Mouse (Mus musculus) limb, embryonic 13.5 days (tissue): ENCODE measurements around the gene Nsun2. TPM values are rescaled to one million over a fixed set of nuclear protein-coding genes. Genes with fewer than 3 reads are reported as not detected.
"Not testable (repeated sequence)": the region's sequence is repeated elsewhere in the genome, so short reads cannot be mapped to it uniquely, and the experiment has no call there.

Experiments used
- ATAC-seq: fragments of 200-750 bp; cut with Nextera tagmentation; 2 replicates; pipeline ENCODE4 v1.8.0; 2017; ENCODE audit warnings: low read depth, moderate number of reproducible peaks, moderate TSS enrichment; ENCODE audit not compliant: low FRiP score
- H3K27ac ChIP-seq: fragments of 300-500 bp; sonication (generic); 2 replicates; pipeline ENCODE4 v1.5.1; 2015; ENCODE audit warnings: inconsistent platforms, mild to moderate bottlenecking, moderate library complexity
- H3K27me3 ChIP-seq: fragments of 300-500 bp; sonication (generic); 2 replicates; pipeline ENCODE4 v1.6.1; 2015; ENCODE audit warnings: mild to moderate bottlenecking, inconsistent platforms
- H3K36me3 ChIP-seq: fragments of 300-500 bp; sonication (generic); 2 replicates; pipeline ENCODE4 v1.6.1; 2015; ENCODE audit warnings: inconsistent platforms, mild to moderate bottlenecking, moderate library complexity
- H3K4me1 ChIP-seq: fragments of 300-500 bp; sonication (generic); 2 replicates; pipeline ENCODE4 v1.6.1; 2015; ENCODE audit warnings: inconsistent platforms
- H3K4me2 ChIP-seq: fragments of 300-500 bp; sonication (generic); replicated peaks from 2 replicates; pipeline ENCODE4 v1.6.1; 2015; ENCODE audit warnings: inconsistent platforms, mild to moderate bottlenecking, moderate library complexity
- H3K4me3 ChIP-seq: fragments of 300-500 bp; sonication (generic); 2 replicates; pipeline ENCODE4 v1.5.1; 2015; ENCODE audit warnings: moderate library complexity, mild to moderate bottlenecking, inconsistent platforms
- H3K9ac ChIP-seq: fragments of 300-500 bp; sonication (generic); 2 replicates; pipeline ENCODE4 v1.6.1; 2015; ENCODE audit warnings: mild to moderate bottlenecking, inconsistent platforms
- H3K9me3 ChIP-seq: fragments of 300-500 bp; sonication (generic); 2 replicates; pipeline ENCODE4 v1.6.1; 2016; ENCODE audit warnings: inconsistent platforms
- WGBS: fragments of 180-500 bp; shearing (Covaris S2); methylation state at CpG from one replicate; pipeline ENCODE4 v1.1.7; 2015; 5-methylcytosine and 5-hydroxymethylcytosine counted together
- polyA plus RNA-seq: library from polyadenylated mRNA; unstranded; fragments of >200 nt; fragmentation: Nextera tagmentation; extraction: Ambion mirVana; gene quantifications from 2 replicates; pipeline ENCODE4 v1.2.1, GENCODE M21; 2015

The Nsun2 gene
- polyA plus RNA-seq, 1 experiment from 2014 or later, result 125 TPM

- ATAC-seq, result no peak
- 95% methylated on average over 9 of the region's 9 CpGs for WGBS
Measured at GRCm38 (mm10) chr13:69633551-69633950, 100.0 kb downstream of the Nsun2 start.

DNA sequence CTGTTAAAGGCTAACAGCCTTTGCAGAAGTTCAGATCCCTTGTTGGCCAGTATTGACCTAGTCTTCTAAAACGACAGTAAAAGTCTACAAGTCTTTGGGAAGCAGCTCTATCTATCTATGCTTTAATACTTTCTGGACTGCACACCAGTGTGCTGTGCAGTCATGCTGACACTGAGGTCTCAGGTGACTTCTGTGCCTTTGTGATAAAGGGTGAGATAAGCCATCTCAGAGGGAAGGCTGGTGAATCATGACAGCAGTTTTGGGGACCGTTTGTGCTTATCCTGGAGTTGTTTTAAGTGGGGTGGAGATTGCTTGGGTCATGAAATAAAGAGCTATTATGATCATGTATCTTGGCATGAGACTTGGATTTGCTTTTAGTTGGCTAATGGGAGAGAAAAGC, 100.4 kb downstream of the Nsun2 start:
- Histone ChIP-seq H3K36me3 (peaks cover 97% of the 10 kb centered on the region), H3K4me1 (no peaks in the 10 kb centered on the region), H3K9me3 (no peaks in the 10 kb centered on the region), H3K4me3 (no peak overlapping the region), H3K27me3 (no peaks in the 10 kb centered on the region), H3K4me2 (no peak overlapping the region), H3K27ac (no peak overlapping the region), H3K9ac (no peak overlapping the region)
- WGBS, result 89% methylated on average over 2 of the region's 2 CpGs
- no peak for ATAC-seq

More at GRCm38 (mm10) chr13:69633551-69633950, 100.0 kb downstream of the Nsun2 start:
- Histone ChIP-seq H3K27me3 (no peaks in the 10 kb centered on the region), H3K9me3 (no peaks in the 10 kb centered on the region), H3K36me3 (peaks cover 99% of the 10 kb centered on the region), H3K9ac (no peak overlapping the region), H3K4me2 (no peak overlapping the region), H3K4me1 (no peaks in the 10 kb centered on the region), H3K4me3 (no peak overlapping the region), H3K27ac (no peak overlapping the region)

DNA sequence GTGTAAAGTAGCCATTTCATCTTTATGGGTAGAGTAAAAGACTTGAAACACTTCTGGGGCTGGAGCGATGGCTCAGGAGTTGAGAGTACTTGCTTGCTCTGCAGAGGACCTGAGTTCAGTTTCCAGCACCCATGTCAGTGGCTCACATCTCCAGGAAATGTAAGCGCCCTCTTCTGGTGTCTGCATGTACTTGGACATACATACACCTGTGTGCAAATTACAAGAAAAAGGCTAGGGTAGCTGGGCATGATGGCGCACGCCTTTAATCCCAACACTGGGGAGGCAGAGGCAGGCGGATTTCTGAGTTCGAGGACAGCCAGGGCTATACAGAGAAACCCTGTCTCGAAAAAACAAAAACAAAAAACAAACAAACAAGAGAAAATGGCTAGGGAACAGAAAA, 102.3 kb downstream of the Nsun2 start:
- not testable (repeated sequence) for H3K27ac ChIP-seq, ATAC-seq, H3K4me1 ChIP-seq, H3K4me2 ChIP-seq, H3K27me3 ChIP-seq, H3K4me3 ChIP-seq, H3K9ac ChIP-seq, H3K9me3 ChIP-seq
- peaks cover 94% of the 10 kb centered on the region for H3K36me3 ChIP-seq
- 95% methylated on average over 7 of the region's 7 CpGs for WGBS

- Histone ChIP-seq H3K9ac (no peak overlapping the region), H3K4me1 (no peaks in the 10 kb centered on the region), H3K36me3 (peaks cover 89% of the 10 kb centered on the region), H3K9me3 (no peaks in the 10 kb centered on the region), H3K4me2 (no peak overlapping the region), H3K27me3 (no peaks in the 10 kb centered on the region), H3K27ac (no peak overlapping the region), H3K4me3 (no peak overlapping the region)
- 86% methylated on average over 3 of the region's 3 CpGs for WGBS
- no peak for ATAC-seq
Measured at GRCm38 (mm10) chr13:69636375-69636774, 102.8 kb downstream of the Nsun2 start.

DNA sequence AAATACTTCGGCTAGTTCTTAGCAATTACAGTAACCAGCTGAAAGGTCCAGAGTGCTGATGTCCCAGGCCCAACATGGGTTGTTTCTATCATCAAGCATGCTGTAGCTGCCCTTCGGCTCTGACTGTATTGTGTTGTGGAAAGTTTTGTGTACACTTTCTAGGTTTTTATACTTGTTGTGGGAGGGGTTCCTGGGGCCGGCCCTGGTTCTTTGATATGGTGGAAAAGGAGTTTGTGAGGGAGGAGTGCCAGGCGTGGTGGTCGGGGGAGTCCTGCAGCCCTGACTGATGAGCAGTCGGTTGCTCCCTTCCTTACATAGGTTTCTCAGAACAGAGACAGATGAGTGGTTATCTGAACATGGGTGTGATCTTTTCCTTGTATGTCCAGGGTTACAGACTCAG, 103.3 kb downstream of the Nsun2 start:
- no peak for ATAC-seq
- no peak overlapping the region for H3K27ac ChIP-seq
- H3K36me3 ChIP-seq, result peaks cover 85% of the 10 kb centered on the region
- H3K4me3 ChIP-seq, result no peak overlapping the region
- WGBS, result 87% methylated on average over 6 of the region's 6 CpGs
- H3K27me3 ChIP-seq, result no peaks in the 10 kb centered on the region
- no peak overlapping the region for H3K9ac ChIP-seq
- H3K9me3 ChIP-seq, result no peaks in the 10 kb centered on the region
- no peaks in the 10 kb centered on the region for H3K4me1 ChIP-seq
- H3K4me2 ChIP-seq, result no peak overlapping the region

DNA sequence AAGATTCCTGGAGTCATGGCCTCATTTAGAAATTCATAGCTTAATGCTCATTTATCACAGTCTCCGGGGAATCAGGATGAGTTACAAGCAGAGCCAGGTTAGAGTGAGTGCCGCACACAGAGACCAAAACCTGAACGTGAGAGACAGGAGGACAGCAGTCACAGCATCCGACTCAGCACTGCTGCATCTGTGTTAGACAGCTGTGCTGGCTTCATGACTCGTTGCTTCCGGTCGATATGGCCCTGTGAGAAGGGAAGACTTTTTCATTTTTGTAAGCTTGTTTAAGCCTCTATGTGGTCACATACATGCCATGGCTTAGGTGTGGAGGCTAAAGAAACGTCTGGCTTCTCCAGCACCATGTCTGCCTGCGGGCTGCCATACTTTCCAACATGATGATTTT, 104.1 kb downstream of the Nsun2 start:
- Histone ChIP-seq H3K4me2 (no peak overlapping the region), H3K4me3 (no peak overlapping the region), H3K27me3 (no peaks in the 10 kb centered on the region), H3K27ac (no peak overlapping the region), H3K4me1 (no peaks in the 10 kb centered on the region), H3K9ac (no peak overlapping the region), H3K36me3 (peaks cover 80% of the 10 kb centered on the region), H3K9me3 (no peaks in the 10 kb centered on the region)
- no peak for ATAC-seq
- WGBS, result 86% methylated on average over 9 of the region's 9 CpGs

- Histone ChIP-seq H3K27me3 (no peaks in the 10 kb centered on the region), H3K36me3 (peaks cover 78% of the 10 kb centered on the region), H3K4me2 (no peak overlapping the region), H3K4me3 (no peak overlapping the region), H3K9ac (no peak overlapping the region), H3K9me3 (no peaks in the 10 kb centered on the region), H3K4me1 (no peaks in the 10 kb centered on the region), H3K27ac (no peak overlapping the region)
- ATAC-seq, result no peak
- WGBS, result 91% methylated on average over 6 of the region's 6 CpGs
Measured at GRCm38 (mm10) chr13:69638108-69638626, 104.6 kb downstream of the Nsun2 start.

- no peak overlapping the region for H3K9ac ChIP-seq
- H3K4me3 ChIP-seq, result no peak overlapping the region
- H3K36me3 ChIP-seq, result peaks cover 68% of the 10 kb centered on the region
- H3K4me2 ChIP-seq, result no peak overlapping the region
- no peaks in the 10 kb centered on the region for H3K27me3 ChIP-seq
- ATAC-seq, result no peak
- 84% methylated on average over 5 of the region's 5 CpGs for WGBS
- H3K9me3 ChIP-seq, result no peaks in the 10 kb centered on the region
- H3K4me1 ChIP-seq, result no peaks in the 10 kb centered on the region
- no peak overlapping the region for H3K27ac ChIP-seq
Measured at GRCm38 (mm10) chr13:69639251-69639650, 105.7 kb downstream of the Nsun2 start.

DNA sequence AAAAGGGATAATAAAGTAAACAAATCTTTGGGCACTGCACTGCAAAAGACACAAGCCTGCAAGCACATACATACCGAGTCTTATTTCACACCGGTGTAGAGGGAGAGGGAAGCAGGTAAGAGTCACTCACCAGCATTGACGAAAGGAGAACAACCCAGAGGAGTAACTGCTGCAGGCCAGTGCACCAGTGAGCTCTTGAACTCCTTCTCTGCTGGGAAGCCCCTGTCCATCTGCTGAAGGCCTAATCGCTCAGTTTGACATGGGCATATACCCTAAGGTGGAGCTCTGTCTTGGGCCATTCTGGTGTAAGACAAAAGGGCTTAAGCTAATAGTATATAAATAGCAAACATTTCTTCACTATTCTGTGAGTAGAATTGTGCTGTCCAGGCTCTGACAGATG, 106.6 kb downstream of the Nsun2 start:
- no peak overlapping the region for H3K27ac ChIP-seq
- no peak overlapping the region for H3K9ac ChIP-seq
- H3K9me3 ChIP-seq, result no peaks in the 10 kb centered on the region
- H3K4me3 ChIP-seq, result no peak overlapping the region
- H3K4me2 ChIP-seq, result no peak overlapping the region
- no peak for ATAC-seq
- no peaks in the 10 kb centered on the region for H3K27me3 ChIP-seq
- WGBS, result 90% methylated on average over 4 of the region's 4 CpGs
- H3K4me1 ChIP-seq, result no peaks in the 10 kb centered on the region
- H3K36me3 ChIP-seq, result peaks cover 59% of the 10 kb centered on the region

DNA sequence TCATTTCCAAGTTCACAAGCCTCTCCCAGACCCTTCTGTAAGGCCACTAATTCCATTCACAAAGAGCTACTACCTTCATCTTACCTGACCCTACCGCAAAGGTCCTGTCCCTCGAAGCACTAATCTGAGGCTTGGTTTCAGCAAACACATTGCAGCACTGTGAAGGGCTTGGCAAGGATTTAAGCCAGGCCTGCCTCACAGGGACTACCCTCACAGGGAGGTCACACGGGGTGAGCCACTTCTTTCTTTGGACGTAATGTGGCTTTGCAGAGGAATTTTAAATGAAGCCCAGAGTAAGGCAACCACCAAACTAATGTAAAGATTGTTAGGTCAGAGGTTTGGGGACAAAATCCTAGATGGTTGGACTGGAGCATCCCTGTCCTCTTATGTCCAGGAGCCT, 107.0 kb downstream of the Nsun2 start:
- no peak overlapping the region for H3K27ac ChIP-seq
- H3K4me2 ChIP-seq, result no peak overlapping the region
- WGBS, result 88% methylated on average over 4 of the region's 4 CpGs
- peaks cover 55% of the 10 kb centered on the region for H3K36me3 ChIP-seq
- no peak overlapping the region for H3K9ac ChIP-seq
- no peaks in the 10 kb centered on the region for H3K4me1 ChIP-seq
- no peak overlapping the region for H3K4me3 ChIP-seq
- no peak for ATAC-seq
- H3K9me3 ChIP-seq, result no peaks in the 10 kb centered on the region
- no peaks in the 10 kb centered on the region for H3K27me3 ChIP-seq

DNA sequence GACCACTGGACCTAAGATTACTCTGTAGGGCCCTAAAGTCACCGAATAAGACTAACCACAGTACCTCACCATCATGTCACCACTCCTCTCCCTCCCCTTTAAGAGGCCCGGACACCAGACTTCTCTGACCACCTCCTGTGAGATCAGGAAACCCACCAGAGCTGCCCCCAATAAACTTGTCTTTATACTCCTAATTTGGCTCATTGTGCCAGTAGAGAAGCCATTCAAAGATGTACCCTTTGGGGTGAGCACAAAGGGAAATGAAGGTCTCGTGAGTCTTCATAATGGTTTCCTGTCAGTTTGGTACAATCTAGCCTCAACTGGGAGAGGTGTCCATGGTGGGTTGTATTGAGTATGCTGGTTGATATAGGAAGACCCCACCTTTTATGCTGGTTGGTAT, 107.5 kb downstream of the Nsun2 start:
- H3K4me1 ChIP-seq, result no peaks in the 10 kb centered on the region
- no peak overlapping the region for H3K4me3 ChIP-seq
- no peak overlapping the region for H3K27ac ChIP-seq
- H3K4me2 ChIP-seq, result no peak overlapping the region
- 86% methylated on average over 3 of the region's 3 CpGs for WGBS
- no peaks in the 10 kb centered on the region for H3K27me3 ChIP-seq
- ATAC-seq, result no peak
- no peaks in the 10 kb centered on the region for H3K9me3 ChIP-seq
- peaks cover 50% of the 10 kb centered on the region for H3K36me3 ChIP-seq
- no peak overlapping the region for H3K9ac ChIP-seq

DNA sequence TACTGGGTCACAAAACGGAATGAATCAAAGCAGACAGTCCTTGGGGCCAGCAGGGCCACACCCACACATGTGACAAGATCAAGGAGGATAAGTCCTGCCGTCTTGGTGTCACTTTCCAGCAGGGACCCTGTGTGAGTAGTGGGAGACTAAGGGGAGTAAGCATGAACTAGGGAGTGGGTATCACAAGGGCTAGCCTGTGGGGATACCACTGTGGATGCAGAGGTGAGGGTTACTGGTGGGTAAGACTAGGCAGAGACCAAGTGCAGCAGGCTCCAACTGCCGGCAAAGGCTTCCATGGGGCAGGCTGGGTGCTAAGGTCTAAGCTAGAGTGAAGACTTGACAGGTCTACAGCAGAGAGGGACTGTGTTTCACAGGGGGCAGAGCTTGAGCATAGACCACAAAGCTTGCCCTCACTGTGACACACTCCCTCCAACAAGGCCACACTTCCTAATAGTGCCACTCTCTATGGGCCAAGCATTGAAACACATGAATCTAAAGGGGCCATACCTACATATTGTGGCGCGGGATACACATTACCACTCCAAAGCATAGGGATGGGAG, 109.2 kb downstream of the Nsun2 start:
- Histone ChIP-seq H3K9me3 (no peaks in the 10 kb centered on the region), H3K36me3 (peaks cover 33% of the 10 kb centered on the region), H3K4me2 (no peak overlapping the region), H3K9ac (no peak overlapping the region), H3K4me3 (no peak overlapping the region), H3K27ac (no peak overlapping the region), H3K4me1 (no peaks in the 10 kb centered on the region), H3K27me3 (no peaks in the 10 kb centered on the region)
- 82% methylated on average over 5 of the region's 5 CpGs for WGBS
- no peak for ATAC-seq

DNA sequence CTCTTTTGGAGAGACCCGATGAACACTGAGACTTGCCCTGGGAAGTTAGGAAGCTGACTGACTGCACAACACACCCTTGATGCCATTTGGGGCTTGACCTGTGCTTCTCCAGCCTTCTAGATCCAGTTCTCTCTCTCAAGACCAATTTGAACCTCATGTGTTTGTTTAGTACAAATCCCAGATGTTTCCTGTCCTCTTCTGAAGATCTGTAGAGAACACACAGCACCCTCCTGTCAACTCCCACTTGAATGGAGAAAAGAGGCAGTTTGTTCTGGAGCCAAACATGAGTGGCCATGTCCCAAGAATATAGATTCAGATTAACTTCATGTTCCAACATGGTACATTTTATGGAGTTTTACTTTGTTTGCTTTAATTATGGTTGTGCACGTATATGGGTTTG, 110.4 kb downstream of the Nsun2 start:
- H3K4me1 ChIP-seq, result no peaks in the 10 kb centered on the region
- 86% methylated on average over 2 of the region's 2 CpGs for WGBS
- no peak overlapping the region for H3K27ac ChIP-seq
- no peaks in the 10 kb centered on the region for H3K9me3 ChIP-seq
- no peak overlapping the region for H3K9ac ChIP-seq
- ATAC-seq, result no peak
- H3K4me3 ChIP-seq, result no peak overlapping the region
- peaks cover 22% of the 10 kb centered on the region for H3K36me3 ChIP-seq
- no peaks in the 10 kb centered on the region for H3K27me3 ChIP-seq
- H3K4me2 ChIP-seq, result no peak overlapping the region
